Mouse (Mus musculus): ENCODE measurements at regions not wholly inside any gene's neighbourhood (a gene's known extent, or its start where the extent isn't known, plus 50 kb on each side); places are given as distances from the start of the nearest gene placed in this dataset.

DNA sequence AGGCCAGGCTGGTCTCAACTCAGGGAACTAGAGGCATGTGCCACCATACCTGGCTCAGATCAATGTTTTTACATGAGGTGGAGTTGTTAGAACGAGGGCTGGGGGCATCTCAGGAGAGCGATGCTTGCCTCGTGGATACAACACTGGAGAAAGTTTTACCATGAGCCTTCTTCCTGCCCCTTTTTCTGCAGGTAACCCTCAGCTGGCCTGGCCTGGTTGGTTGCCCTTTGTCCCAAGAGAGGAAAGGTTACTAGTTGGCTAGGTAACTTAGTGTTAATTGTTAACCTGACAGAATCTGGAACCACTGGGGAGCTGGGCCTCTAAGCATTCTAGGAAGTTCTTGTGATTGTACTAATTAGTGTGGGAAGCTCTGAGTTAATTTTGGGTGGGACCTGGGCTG lies 81.0 kb upstream of the Sertad2 start:
- no peak for DNase-seq (ENCODE audit: low spot score)

DNA sequence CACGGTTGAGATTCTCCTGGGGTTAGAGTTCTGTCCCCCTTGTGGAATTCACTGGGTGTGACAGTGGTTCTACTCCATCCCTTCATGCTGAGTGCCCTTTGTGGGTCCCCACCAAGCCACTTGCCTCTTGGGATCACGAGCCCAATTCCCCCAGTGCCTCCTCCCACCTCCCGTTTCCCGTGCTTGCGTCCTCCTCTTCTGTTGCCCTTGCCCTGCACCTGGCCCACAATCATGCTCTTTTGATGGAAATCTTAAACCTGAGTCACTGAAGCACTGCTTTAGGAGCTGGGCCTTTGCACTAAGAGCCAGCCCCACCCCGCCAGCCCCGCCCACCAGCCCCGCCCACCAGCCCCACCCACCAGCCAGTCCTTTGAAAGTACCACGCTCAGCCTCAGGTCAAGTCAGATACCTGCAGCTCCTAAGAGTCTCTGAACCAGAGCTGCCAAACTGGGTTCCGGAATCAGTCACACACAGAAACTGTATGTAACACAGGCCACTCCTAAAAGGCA lies 79.8 kb upstream of the Sertad2 start:
- no peak for DNase-seq (ENCODE audit: low spot score)

DNA sequence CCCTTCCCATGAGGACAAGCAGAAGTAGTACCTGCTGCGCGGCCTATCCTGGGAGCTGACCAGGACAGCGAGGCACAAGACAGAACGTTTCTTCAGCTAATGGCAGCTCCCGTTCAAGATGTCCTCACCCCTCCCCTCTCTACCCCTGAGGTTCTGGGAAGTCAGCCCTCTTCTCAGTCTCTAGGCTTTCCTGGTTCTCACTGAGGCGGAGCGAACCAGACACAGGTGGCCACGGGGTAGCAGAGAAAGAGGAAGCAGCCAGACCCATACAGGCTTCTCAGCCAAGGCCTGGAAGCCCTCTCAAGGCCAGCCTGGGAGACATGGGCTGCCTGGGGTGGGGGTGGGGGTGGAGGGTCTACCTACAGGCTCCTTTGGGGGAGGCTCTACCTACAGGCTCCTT lies 78.5 kb upstream of the Sertad2 start:
- no peak for DNase-seq (ENCODE audit: low spot score)

DNA sequence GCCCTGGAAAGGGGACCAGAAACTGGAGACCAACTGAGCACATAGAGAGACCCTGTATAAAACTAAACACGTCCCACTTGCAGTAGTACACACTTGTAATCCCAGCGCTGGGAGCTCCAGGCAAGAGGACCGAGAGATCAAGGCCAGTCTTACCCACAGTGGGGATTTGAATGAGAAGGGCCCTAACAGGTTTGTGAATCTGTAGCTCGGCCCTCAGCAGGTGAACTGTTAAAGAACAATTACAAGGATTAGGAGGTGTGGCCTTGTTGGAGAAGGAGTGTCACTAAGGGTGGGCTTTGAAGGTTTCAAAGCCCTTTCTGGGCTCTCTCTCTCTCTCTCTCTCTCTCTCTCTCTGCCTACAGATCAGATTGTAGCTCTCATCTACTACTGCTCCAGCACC lies 76.5 kb upstream of the Sertad2 start:
- no peak for DNase-seq (ENCODE audit: low spot score)

DNA sequence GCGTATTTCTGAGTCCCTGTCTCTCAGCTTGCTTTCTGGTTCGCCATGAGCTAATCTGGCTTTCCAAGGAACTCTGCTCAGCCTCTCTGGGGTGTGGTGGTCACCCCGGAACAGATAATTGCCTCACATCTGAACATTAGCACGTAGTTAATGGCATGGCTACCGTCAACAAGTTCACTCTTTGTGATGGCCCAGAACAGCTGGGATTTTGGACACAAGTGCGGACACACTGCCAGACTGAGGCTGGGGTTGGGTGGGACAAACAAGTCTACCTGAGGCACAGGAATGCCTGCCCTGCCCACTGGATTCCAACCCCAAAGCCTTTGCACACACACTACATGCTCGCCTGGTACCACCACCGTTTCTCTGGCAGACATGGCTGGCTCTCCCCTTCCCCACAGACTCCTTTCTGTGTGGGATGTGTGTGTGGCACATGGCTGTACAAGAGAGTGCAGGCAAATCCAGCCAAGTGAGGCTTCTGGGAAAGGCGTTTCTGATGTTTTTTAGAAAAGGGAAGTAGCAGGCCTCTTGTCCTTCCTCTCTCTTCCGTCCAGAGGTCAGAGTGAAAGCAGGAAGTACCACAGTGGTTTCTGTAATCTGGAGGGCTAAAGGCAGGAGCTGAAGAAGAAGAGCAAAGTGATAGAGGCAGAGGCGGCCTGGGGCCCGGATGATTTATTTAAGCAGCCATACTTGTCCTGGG lies 74.6 kb upstream of the Sertad2 start:
- DNase-seq (ENCODE audit: low spot score) = no peak

DNA sequence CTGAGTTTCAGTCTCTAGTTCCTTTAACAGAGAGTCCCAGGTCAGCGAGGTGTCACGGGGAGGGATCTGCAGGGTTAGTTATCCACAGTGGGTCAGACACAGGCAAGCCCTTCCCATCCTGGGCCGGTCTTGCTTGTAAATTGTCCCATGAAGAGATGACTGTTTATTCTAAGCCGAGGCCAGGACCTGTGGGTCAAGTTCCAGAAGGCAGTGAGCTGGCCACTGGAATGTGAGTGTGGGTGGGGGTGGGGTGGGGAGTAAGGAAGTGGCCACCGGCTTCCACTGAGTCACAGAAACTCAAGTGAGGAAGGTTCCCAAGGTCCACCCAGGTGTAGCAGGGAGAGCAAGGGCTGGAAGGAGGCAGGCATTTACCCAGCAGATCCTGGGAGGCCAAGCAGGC lies 73.7 kb upstream of the Sertad2 start:
- no peak for DNase-seq (ENCODE audit: low spot score)

DNA sequence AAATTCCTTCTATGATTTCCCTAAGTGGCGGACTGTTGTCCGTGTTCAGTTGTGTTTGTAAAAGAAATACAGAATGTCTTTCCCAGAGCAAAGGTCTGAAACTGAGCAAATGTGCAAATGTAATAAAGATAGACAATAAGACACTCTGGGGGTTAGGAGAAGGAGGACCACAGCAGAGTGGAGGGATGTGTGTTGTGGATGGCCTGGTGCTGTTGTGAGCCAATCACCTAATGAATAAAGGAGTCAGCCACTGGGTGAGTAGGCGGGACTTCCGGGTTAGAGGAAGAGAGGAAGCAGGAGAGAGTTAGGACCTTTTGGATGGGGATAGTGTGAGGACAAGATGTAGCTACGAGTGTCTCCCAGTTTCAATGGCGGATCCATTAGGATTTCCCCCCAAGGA lies 72.7 kb upstream of the Sertad2 start:
- DNase-seq (ENCODE audit: low spot score) = no peak

DNA sequence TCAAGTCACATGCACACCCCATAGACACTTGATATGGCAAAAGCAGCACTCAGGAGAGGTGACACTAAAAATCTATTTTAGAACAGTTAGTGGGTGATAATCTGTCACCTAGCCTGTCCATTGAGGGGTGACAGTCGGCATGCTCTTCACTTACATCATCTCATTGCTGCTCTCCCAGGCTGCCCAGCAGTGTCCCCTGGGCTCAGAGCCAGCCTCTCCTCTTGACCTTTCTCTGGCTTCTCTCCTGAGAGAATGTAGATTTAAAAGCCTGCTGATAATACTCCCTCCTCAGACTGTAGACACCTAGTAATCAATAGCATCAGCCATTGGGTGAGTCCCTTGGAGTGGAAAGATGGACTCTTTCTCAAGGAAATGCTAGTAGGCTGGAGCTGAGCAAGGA lies 70.7 kb upstream of the Sertad2 start:
- no peak for DNase-seq (ENCODE audit: low spot score)

DNA sequence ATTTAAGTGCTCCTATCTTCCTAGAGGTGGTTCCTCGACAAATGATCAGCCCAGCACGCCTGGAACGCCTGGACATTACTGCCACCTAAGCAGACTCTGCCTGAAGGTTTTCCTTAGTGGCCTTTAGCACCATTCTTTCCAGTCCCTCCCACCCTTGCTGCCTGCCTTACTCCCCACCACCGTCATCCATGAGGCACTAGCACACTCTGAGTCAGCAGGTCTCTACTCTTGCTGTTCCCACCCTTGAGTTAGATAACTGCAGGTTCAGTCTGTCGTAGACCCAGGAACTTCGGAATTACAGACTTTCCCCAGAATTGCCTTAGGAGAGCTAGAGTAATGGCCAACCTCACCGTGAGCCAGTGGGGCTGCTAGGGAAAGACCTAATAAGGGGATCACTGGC lies 67.4 kb upstream of the Sertad2 start:
- no peak for DNase-seq (ENCODE audit: low spot score)

DNA sequence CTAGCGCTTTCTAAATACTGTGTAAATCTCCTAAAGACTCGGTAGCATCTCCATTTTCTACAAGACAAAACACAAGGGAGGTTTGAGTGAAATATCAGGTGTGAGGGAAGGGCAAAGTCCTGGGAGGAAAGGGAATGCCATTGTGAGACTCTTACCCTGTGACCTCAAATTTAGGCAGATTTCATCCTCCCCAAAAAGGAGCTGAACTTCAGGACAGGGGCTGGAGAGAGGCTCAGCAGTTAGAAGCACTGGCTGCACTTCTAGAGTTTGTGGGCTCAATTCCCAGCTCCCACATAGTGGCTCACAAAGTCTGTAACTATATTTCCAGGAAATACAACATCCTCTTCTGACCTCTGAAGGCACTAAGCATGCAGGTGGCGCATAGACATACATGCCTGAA lies 66.6 kb upstream of the Sertad2 start:
- no peak for DNase-seq (ENCODE audit: low spot score)

DNA sequence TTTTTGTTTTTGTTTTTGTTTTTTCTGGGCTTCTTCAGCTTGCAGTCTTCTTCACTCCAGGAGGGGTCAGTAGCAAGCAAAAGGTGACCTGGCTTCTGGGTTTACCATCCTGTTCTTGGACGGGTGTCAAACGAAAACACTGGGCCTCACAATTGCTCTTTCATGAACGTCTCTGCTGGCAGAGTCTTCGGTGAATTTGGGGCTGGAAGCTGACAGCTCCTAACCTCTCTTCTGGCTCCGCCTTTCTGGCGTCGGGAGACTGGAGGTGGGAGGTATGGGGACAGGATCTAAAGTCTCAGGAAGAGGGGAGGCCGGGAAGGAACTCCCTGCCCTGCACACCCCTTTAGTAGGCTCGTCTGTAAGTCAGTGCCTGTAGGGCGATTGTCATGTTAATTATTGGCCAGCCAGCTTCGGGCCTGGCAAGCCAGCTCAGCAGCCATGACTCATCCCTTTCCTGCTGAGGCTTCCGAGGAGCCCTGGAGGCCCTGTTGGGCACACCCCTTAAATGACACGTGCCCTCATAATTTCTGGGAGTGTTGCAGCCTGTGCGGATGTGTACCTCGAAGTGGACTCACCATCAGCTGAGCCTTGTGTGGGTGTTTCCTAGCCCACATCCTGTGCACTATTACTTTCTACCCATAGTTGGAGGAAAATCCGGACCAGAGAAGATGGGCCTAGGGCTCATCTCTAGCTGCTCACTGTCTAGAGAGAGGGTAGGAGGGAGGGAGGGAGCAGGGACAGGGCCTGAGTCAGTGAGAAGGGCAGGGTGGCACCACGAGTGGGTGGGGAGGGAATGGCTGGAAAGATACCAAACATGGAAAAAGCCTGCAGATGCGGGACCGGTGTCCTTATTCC lies 65.6 kb upstream of the Sertad2 start:
- DNase-seq (ENCODE audit: low spot score) = peak; percentile 56

DNA sequence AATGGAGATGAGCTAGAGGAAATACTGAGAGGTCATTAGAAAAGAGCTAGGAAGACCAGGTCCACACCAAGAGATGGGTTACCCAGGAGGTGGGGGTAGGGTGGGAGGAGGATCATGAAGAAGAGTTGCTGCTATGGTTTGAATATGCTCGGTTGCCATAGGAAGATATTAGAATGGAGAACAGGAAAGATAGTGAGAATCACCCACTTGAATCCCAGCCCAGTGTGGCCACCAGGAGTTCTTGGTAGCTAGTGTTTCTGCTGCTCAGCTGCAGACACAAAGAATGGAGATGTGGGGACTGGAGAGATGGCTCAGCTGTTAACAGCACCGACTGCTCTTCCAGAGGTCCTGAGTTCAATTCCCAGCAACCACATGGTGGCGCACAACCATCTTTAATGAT lies 62.4 kb upstream of the Sertad2 start:
- DNase-seq (ENCODE audit: low spot score) = no peak

DNA sequence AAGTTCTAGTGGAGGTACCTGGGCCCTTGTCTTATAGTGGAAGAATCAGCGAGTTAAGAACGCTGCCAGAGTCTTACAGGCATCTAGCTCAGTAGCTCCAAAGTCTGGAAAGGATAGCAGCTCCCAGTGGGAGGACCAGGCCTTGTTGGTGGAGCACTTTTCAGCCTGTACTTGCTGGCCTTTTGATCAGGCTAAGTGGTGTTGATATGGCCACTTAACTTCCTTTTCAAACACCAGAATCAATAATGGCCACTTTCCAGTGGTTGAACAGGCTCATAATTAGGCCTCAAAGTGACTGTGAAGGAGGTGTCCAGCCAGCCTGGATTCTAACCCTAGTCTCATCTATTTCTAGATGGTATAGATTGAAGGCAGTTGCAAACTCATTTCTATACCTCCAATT lies 57.7 kb upstream of the Sertad2 start:
- DNase-seq (ENCODE audit: low spot score) = no peak

Data from ovary, adult 18-20 months (tissue).